Mouse (Mus musculus) CD4-positive, CD25-positive, alpha-beta regulatory T cell, adult 4 months (primary cell): ENCODE measurements around the gene St8sia1. TPM values are rescaled to one million over a fixed set of nuclear protein-coding genes. Genes with fewer than 3 reads are reported as not detected.

Source experiments
- ATAC-seq: one replicate; pipeline ENCODE4 v1.8.0; 2017
- polyA plus RNA-seq, 2 experiments: library from polyadenylated mRNA; unstranded; fragments of 100-300 nt; shearing (Covaris generic); gene quantifications; one replicate each; pipeline ENCODE4 v1.2.1; 2017

Gene St8sia1
- polyA plus RNA-seq, 2 experiments from 2014 or later = 11.2 to 12.4 TPM

GRCm38 (mm10) chr6:142944470-142944869 is 19.8 kb downstream of the St8sia1 start:
- ATAC-seq = no peak

GRCm38 (mm10) chr6:142943419-142943818 is 20.8 kb downstream of the St8sia1 start:
- ATAC-seq = no peak

- ATAC-seq = peak; percentile 57
These were observed 22.5 kb downstream of the St8sia1 start for GRCm38 (mm10) chr6:142941596-142942381.

GRCm38 (mm10) chr6:142941078-142941477 is 23.2 kb downstream of the St8sia1 start:
- ATAC-seq = no peak

GRCm38 (mm10) chr6:142938549-142939345 is 25.5 kb downstream of the St8sia1 start:
- no peak for ATAC-seq

- no peak for ATAC-seq
These were observed 26.2 kb downstream of the St8sia1 start for GRCm38 (mm10) chr6:142938074-142938473.

- peak; percentile 37 for ATAC-seq
These were observed 31.7 kb downstream of the St8sia1 start for GRCm38 (mm10) chr6:142932582-142932981.

- peak; percentile 79 for ATAC-seq
These were observed 32.1 kb downstream of the St8sia1 start for GRCm38 (mm10) chr6:142932144-142932543.

- no peak for ATAC-seq
These were observed 35.5 kb downstream of the St8sia1 start for GRCm38 (mm10) chr6:142928551-142929309.

- ATAC-seq = no peak
These were observed 37.2 kb downstream of the St8sia1 start for GRCm38 (mm10) chr6:142926901-142927605.

- no peak for ATAC-seq
These were observed 38.3 kb downstream of the St8sia1 start for GRCm38 (mm10) chr6:142925921-142926320.

- peak; percentile 51 for ATAC-seq
These were observed 38.9 kb downstream of the St8sia1 start for GRCm38 (mm10) chr6:142925374-142925773.

- ATAC-seq = no peak
These were observed 43.4 kb downstream of the St8sia1 start for GRCm38 (mm10) chr6:142920901-142921300.

GRCm38 (mm10) chr6:142918691-142919090 is 45.6 kb downstream of the St8sia1 start:
- no peak for ATAC-seq

- ATAC-seq = peak; percentile 64
These were observed 46.8 kb downstream of the St8sia1 start for GRCm38 (mm10) chr6:142917471-142917901.

- ATAC-seq = no peak
These were observed 47.8 kb downstream of the St8sia1 start for GRCm38 (mm10) chr6:142916271-142916941.

GRCm38 (mm10) chr6:142915464-142915863 is 48.8 kb downstream of the St8sia1 start:
- ATAC-seq = peak; percentile 69

- no peak for ATAC-seq
These were observed 49.6 kb downstream of the St8sia1 start for GRCm38 (mm10) chr6:142914676-142915075.

- no peak for ATAC-seq
These were observed 53.0 kb downstream of the St8sia1 start for GRCm38 (mm10) chr6:142911263-142911662.

GRCm38 (mm10) chr6:142910721-142911120 is 53.5 kb downstream of the St8sia1 start:
- ATAC-seq = no peak

GRCm38 (mm10) chr6:142909771-142910105 is 54.5 kb downstream of the St8sia1 start:
- ATAC-seq = no peak
